Mouse (Mus musculus): ENCODE measurements around the gene Cstf3. TPM values are rescaled to one million over a fixed set of nuclear protein-coding genes. Genes with fewer than 3 reads are reported as not detected.

Gene Cstf3
- polyA plus RNA-seq (2012; rRNA removed), result 1.1 and 1.4 TPM in 2 replicates

DNA sequence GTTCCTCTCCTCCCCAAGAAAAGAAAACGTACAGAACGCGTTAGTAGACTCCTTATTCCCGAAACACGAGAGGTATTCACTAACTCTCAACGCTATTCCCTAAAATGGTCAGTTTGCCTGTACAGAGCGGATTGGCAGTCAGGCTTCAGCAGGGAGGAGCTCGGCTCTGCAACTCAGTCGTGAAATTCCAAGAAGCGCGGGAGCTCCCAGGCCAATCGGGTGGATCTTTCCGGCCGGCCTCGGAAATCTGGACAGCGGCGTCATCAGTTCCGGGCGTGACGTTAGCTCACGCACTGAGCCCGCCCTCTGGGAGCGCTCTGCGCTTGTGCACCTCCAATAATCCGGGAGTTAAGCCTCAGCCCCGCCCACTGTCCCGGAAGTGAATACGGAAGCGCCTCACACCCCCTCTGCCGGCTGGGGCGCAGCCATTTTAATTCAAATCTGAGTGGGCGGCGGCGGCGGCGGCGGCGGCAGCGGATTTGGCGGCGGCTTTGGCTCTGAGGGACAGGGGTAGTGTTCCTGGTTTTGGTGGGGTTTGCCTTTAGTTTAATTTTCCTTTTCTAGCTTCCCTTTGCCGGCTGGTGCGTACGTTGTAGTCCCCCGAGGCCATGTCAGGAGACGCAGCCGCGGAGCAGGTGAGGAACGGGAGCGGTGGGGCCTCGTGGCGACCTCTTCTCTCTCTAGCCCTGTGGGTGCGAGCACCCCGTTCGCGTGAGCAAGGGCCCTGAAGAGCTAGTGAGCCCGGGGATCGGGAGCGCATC lies at the start of gene Cstf3:
Cstf3 (plus strand) TSS at position 456 of the 761 bp plus-strand sequence.

DNA sequence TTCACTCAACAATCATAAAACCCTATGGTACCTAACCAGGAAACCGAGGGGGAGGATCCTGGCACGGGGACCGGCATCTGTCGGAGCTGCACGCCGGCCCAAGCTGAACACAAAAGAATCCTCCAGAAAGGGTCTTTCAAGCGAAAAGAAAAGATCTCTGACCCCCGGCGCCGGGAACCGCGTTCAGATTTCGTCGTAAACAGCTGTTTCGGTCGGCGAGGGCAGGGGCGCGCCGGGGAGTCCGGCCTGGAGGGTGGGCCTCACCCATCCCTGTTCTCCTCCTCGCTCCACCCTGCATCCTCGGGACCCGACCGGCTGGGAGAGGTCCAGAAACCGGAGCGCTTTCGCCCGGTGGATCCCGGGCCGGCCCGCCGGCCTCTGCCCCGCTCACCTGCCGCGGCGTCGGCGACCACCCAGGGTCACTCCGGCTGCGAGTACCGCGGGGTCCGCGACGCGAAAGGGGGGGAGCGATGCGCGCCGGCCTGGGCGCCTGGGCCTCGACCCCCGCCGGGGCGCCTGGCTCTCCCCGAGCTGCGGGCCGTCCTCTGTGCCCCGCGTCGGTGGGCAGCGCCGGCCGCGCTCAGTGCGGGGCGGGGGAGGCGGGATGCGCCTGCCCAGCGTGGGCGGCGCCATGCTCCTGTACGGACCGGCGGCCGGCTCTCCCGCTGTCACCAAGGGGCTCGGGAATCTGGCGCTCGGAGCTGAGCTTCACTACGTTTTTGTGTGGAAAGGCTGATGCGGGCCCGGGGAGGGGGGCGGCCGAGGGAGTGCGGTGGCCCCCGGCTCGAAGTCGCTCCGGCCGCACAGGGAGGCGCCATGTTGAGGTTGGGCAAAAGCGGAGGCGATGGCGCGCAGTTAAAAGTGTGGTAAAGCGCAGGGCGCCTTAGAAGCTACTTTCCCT lies 121.5 kb downstream of the Cstf3 start, which contains the start of gene Tcp11l1:
Tcp11l1 (minus strand) TSS at position 585 of the 901 bp plus-strand sequence.

Other genes with a start within 250 kb of the Cstf3 start
- gene D430041D05Rik, start 179.5 kb upstream of the Cstf3 start, polyA plus RNA-seq (2012; rRNA removed), result 0.01 TPM in 2 replicates
- 5.7 and 6.9 TPM in 2 replicates for gene Hipk3, start 96.1 kb upstream of the Cstf3 start, polyA plus RNA-seq (2012; rRNA removed)
- 1.1 and 1.5 TPM in 2 replicates for gene Tcp11l1, start 121.6 kb downstream of the Cstf3 start, polyA plus RNA-seq (2012; rRNA removed)
- not detected in 2 replicates for gene Pin1rt1, start 125.9 kb downstream of the Cstf3 start, polyA plus RNA-seq (2012; rRNA removed)
- 0.30 and 0.59 TPM in 2 replicates for gene Depdc7, start 152.4 kb downstream of the Cstf3 start, polyA plus RNA-seq (2012; rRNA removed)
- gene Qser1, start 226.2 kb downstream of the Cstf3 start, polyA plus RNA-seq (2012; rRNA removed), result 0.62 and 1.0 TPM in 2 replicates